ENCODE assay signal across 18 mouse cellular contexts in the genomic region with DNA sequence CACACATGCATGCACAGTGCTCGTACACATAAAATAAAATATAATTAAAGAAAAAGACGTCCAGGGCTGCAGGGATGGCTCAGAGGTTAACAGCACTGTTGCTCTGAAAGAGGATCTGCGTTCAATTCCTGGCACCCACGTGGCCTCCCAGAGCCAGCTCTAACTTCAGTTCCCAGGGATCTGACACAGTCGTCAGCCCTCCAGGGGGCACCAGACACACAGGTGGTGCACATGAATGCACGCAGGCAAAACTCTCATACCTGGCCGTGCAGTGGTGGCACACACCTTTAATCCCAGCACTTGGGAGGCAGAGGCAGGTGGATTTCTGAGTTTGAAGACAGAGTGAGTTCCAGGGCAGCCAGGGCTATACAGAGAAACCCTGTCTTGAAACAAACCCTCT. TPM values are rescaled to one million over a fixed set of nuclear protein-coding genes. Genes with fewer than 3 reads are reported as not detected.
DNase-seq lines count a peak whose midpoint lies in the region; ATAC-seq and TF ChIP-seq lines count a peak whose summit lies in the region.
"Had no signal": no experiment of that assay in that cellular context is flagged by ENCODE, and none has a peak within 500 bp of the region (broad histone marks: within the 10 kb centered on the region; RNA-seq: fewer than 3 reads in every experiment).

No protein-coding gene starts in this region.

- peak; percentile 17 for TF ChIP-seq RAD21 in CH12.LX (IDR thresholded peaks at IDR 0.05; ENCODE audit: low read depth, low read length)

- no peak overlapping the region for H3K4me2 ChIP-seq in heart, postnatal 0 days (ENCODE audit: low read depth, low read length)
- H3K4me2 ChIP-seq in liver, postnatal 0 days (ENCODE audit: low read depth, low read length): no peak overlapping the region
- H3K4me2 ChIP-seq in CH12.LX (ENCODE audit: insufficient read depth, low read depth, poor library complexity, severe bottlenecking): no peak overlapping the region
- no peak overlapping the region for H3K4me2 ChIP-seq in forebrain, embryonic 16.5 days (ENCODE audit: low read length)
- H3K4me2 ChIP-seq: heart, embryonic 15.5 days; hindbrain, embryonic 12.5 days; kidney, embryonic 15.5 days; lung, embryonic 15.5 days had no signal

- H3K27ac ChIP-seq in heart, postnatal 0 days (ENCODE audit: low read depth): no peak overlapping the region
- H3K27ac ChIP-seq in liver, postnatal 0 days (ENCODE audit: low read depth): no peak overlapping the region
- H3K27ac ChIP-seq in CH12.LX (ENCODE audit: insufficient read depth, low read depth): no peak overlapping the region
- no peak overlapping the region for H3K27ac ChIP-seq in bone marrow, adult 2 months (ENCODE audit: control insufficient read depth, insufficient read depth, low read depth, low read length, poor library complexity)
- H3K27ac ChIP-seq in forebrain, embryonic 16.5 days (ENCODE audit: low read length): no peak overlapping the region
- H3K27ac ChIP-seq: heart, embryonic 15.5 days; hindbrain, embryonic 12.5 days; kidney, embryonic 15.5 days; lung, embryonic 15.5 days; midbrain, embryonic 10.5 days had no signal

- 0 out of 2 replicates have a peak, but pooled peaks have one; percentile 7 for TF ChIP-seq CTCF in heart, postnatal 0 days (IDR thresholded peaks at IDR 0.05; ENCODE audit: low read depth)
- TF ChIP-seq CTCF in liver, postnatal 0 days (IDR thresholded peaks at IDR 0.05; ENCODE audit: low read depth): peak; percentile 37
- peak in 1 of 2 experiments; percentile 52; a peak in 2 of 4 replicates for TF ChIP-seq CTCF in CH12.LX (conservative IDR thresholded peaks at IDR 0.05 in 1 of 2, IDR thresholded peaks at IDR 0.05 in 1 of 2; ENCODE audit: low read depth in 2 of 2, low read length in 2 of 2)
- TF ChIP-seq CTCF in bone marrow, adult 2 months (IDR thresholded peaks at IDR 0.05; ENCODE audit: control insufficient read depth, insufficient read depth, low read length): peak; percentile 28; the same call in 1 of the 2 replicates

- WGBS in heart, postnatal 0 days: 71% methylated on average over 7 of the region's 7 CpGs
- WGBS in liver, postnatal 0 days (ENCODE audit: insufficient replicate concordance): 65% methylated on average over 7 of the region's 7 CpGs
- WGBS in bone marrow, adult 2 months: 53% methylated on average over 7 of the region's 7 CpGs
- 85% methylated on average over 7 of the region's 7 CpGs for WGBS in forebrain, embryonic 16.5 days

- no peaks in the 10 kb centered on the region for H3K27me3 ChIP-seq in heart, postnatal 0 days (ENCODE audit: control insufficient read depth, insufficient read depth, low read length)
- peaks cover under 1% of the 10 kb centered on the region; the same call in 1 of the 2 replicates for H3K27me3 ChIP-seq in liver, postnatal 0 days (ENCODE audit: insufficient read depth, low read length)
- H3K27me3 ChIP-seq in CH12.LX (replicated peaks): no peaks in the 10 kb centered on the region
- H3K27me3 ChIP-seq in forebrain, embryonic 16.5 days (replicated peaks; ENCODE audit: control insufficient read depth, insufficient read depth, low read length): no peaks in the 10 kb centered on the region
- H3K27me3 ChIP-seq: heart, embryonic 15.5 days; hindbrain, embryonic 12.5 days; kidney, embryonic 15.5 days; lung, embryonic 15.5 days; Patski had no signal

- dilution Hi-C loops in CH12.LX (cut with MboI; ENCODE audit: extremely low pct_ligation_motif_present, extremely low pct_unique_long_range_greater_than_20kb, low sequenced_read_pairs): no loop called here

- no peaks in the 10 kb centered on the region for H3K79me2 ChIP-seq in CH12.LX (replicated peaks; ENCODE audit: control insufficient read depth, extremely low read depth, insufficient read depth, poor library complexity, severe bottlenecking)

- 0 out of 2 replicates have a peak, but pooled peaks cover 7% of the 10 kb centered on the region for H3K36me3 ChIP-seq in heart, postnatal 0 days (replicated peaks; ENCODE audit: control insufficient read depth, insufficient read depth, low read length)
- no peaks in the 10 kb centered on the region for H3K36me3 ChIP-seq in liver, postnatal 0 days (replicated peaks; ENCODE audit: insufficient read depth, low read length)
- peaks cover 0 to 54% of the 10 kb centered on the region in 2 experiments for H3K36me3 ChIP-seq in CH12.LX (replicated peaks in 1 of 2; ENCODE audit: control insufficient read depth in 1 of 2, insufficient read depth in 1 of 2, low read length in 1 of 2)
- H3K36me3 ChIP-seq in forebrain, embryonic 16.5 days (ENCODE audit: control insufficient read depth, insufficient read depth): peaks cover 17% of the 10 kb centered on the region
- H3K36me3 ChIP-seq: heart, embryonic 15.5 days had no signal

- no peak overlapping the region for H3K9ac ChIP-seq in heart, postnatal 0 days (replicated peaks; ENCODE audit: low read depth, low read length)
- H3K9ac ChIP-seq in liver, postnatal 0 days (replicated peaks): no peak overlapping the region
- H3K9ac ChIP-seq in CH12.LX (ENCODE audit: insufficient read depth, low read depth): no peak overlapping the region
- H3K9ac ChIP-seq in forebrain, embryonic 16.5 days (replicated peaks; ENCODE audit: low read depth, low read length): no peak overlapping the region
- H3K9ac ChIP-seq: heart, embryonic 15.5 days; hindbrain, embryonic 12.5 days; kidney, embryonic 15.5 days; lung, embryonic 15.5 days had no signal

- in situ Hi-C loops in CH12.LX (cut with MboI; ENCODE audit: low pct_ligation_motif_present, low pct_unique_long_range_greater_than_20kb, low sequenced_read_pairs): no loop called here

- no peak for TF ChIP-seq POLR2A in CH12.LX (IDR thresholded peaks at IDR 0.05; ENCODE audit: low read depth, low read length)
- TF ChIP-seq POLR2A in bone marrow, adult 2 months (IDR thresholded peaks at IDR 0.05; ENCODE audit: borderline replicate concordance, control insufficient read depth, low read depth, low read length): no peak

- no peak for TF ChIP-seq EP300 in heart, postnatal 0 days (IDR thresholded peaks at IDR 0.05; ENCODE audit: low read depth)
- no peak for TF ChIP-seq EP300 in liver, postnatal 0 days (IDR thresholded peaks at IDR 0.05; ENCODE audit: low read depth)
- no peak for TF ChIP-seq EP300 in CH12.LX (IDR thresholded peaks at IDR 0.05; ENCODE audit: low read length)

- no peak overlapping the region for H3K4me3 ChIP-seq in heart, postnatal 0 days (ENCODE audit: low read depth, low read length)
- H3K4me3 ChIP-seq in liver, postnatal 0 days (ENCODE audit: low read depth, low read length): no peak overlapping the region
- H3K4me3 ChIP-seq in CH12.LX (replicated peaks in 1 of 3; ENCODE audit: low read depth in 2 of 3, low read length in 2 of 3, poor library complexity in 1 of 3): no peak overlapping the region
- no peak overlapping the region for H3K4me3 ChIP-seq in bone marrow, adult 2 months (replicated peaks; ENCODE audit: control insufficient read depth, low read depth, low read length)
- H3K4me3 ChIP-seq in forebrain, embryonic 16.5 days (replicated peaks; ENCODE audit: low read length): no peak overlapping the region
- H3K4me3 ChIP-seq: heart, embryonic 15.5 days; hindbrain, embryonic 12.5 days; kidney, embryonic 15.5 days; lung, embryonic 15.5 days; midbrain, embryonic 10.5 days had no signal

- H3K4me1 ChIP-seq in heart, postnatal 0 days (ENCODE audit: control insufficient read depth, insufficient read depth): no peaks in the 10 kb centered on the region
- H3K4me1 ChIP-seq in liver, postnatal 0 days (ENCODE audit: insufficient read depth): peaks cover 5% of the 10 kb centered on the region
- H3K4me1 ChIP-seq in CH12.LX (ENCODE audit: control insufficient read depth in 1 of 2, insufficient read depth in 2 of 2): peaks cover 8 to 19% of the 10 kb centered on the region in 2 experiments
- H3K4me1 ChIP-seq in bone marrow, adult 2 months (ENCODE audit: control insufficient read depth, insufficient read depth, low read length): peaks cover 1% of the 10 kb centered on the region; the same call in 1 of the 2 replicates
- H3K4me1 ChIP-seq in forebrain, embryonic 16.5 days (replicated peaks; ENCODE audit: control insufficient read depth, insufficient read depth, low read length): peaks cover 9% of the 10 kb centered on the region

- no peaks in the 10 kb centered on the region for H3K9me3 ChIP-seq in heart, postnatal 0 days (replicated peaks; ENCODE audit: control insufficient read depth, low read length)
- H3K9me3 ChIP-seq in liver, postnatal 0 days (ENCODE audit: low read length): no peaks in the 10 kb centered on the region
- H3K9me3 ChIP-seq in CH12.LX (replicated peaks; ENCODE audit: low read length): no peaks in the 10 kb centered on the region
- H3K9me3 ChIP-seq in forebrain, embryonic 16.5 days (ENCODE audit: control insufficient read depth, low read length): no peaks in the 10 kb centered on the region
- H3K9me3 ChIP-seq: heart, embryonic 15.5 days; hindbrain, embryonic 12.5 days; kidney, embryonic 15.5 days; lung, embryonic 15.5 days; midbrain, embryonic 10.5 days had no signal

- no peak for DNase-seq in heart, postnatal 0 days (ENCODE audit: low spot score)
- no peak for DNase-seq in heart, adult 18-20 months
- no peak for DNase-seq in liver, postnatal 0 days
- no peak for DNase-seq in liver
- DNase-seq in CH12.LX (ENCODE audit: extremely low read depth): no peak
- DNase-seq: adrenal gland, adult 8-10 months; cerebellum, postnatal 36 days; left cerebral cortex, postnatal 4 days had no signal

- no peak for ATAC-seq in heart, postnatal 0 days (ENCODE audit: insufficient read depth, low read depth)
- no peak for ATAC-seq in liver, postnatal 0 days
- no peak for ATAC-seq in forebrain, embryonic 16.5 days
- ATAC-seq: Patski had no signal

RNA-seq across cellular contexts. Expression of gene Cpt1c, which starts 8.7 kb away (rescaled TPM):
- 7.5 and 12.7 TPM in 2 replicates for total RNA-seq in heart, postnatal 0 days (2014; rRNA removed; ENCODE audit: low replicate concordance)
- polyA plus RNA-seq in heart, postnatal 0 days (2015; fragmentation: Nextera tagmentation; extraction: Ambion mirVana): 3.4 and 3.9 TPM in 2 replicates
- 1 to 10 TPM; 1.8 to 2.0 TPM for total RNA-seq in heart, adult 18-20 months (2021)
- polyA plus RNA-seq in liver, postnatal 0 days (2015; fragmentation: Nextera tagmentation; extraction: Ambion mirVana): 0.98 and 1.1 TPM in 2 replicates
- total RNA-seq in CH12.LX (2012; rRNA removed) (3.6 and 4.5 TPM in 2 replicates), CH12.LX (2014; rRNA removed) (10.2 and 10.3 TPM in 2 replicates)
- polyA plus RNA-seq in CH12.LX (2012; ENCODE audit: insufficient read length, low read depth): 10.4 and 12.7 TPM in 2 replicates
- 6.5 TPM in 2 replicates for polyA plus RNA-seq in bone marrow, adult 2 months (2011; ENCODE audit: insufficient read depth, insufficient read length, low replicate concordance, missing spikeins)
- polyA plus RNA-seq in forebrain, embryonic 16.5 days (2015; fragmentation: Nextera tagmentation; extraction: Ambion mirVana): 49.1 and 63.9 TPM in 2 replicates

RNA-seq across cellular contexts. Expression of gene Prmt1, which starts 20.4 kb away (rescaled TPM):
- 152 and 173 TPM in 2 replicates for total RNA-seq in heart, postnatal 0 days (2014; rRNA removed; ENCODE audit: low replicate concordance)
- polyA plus RNA-seq in heart, postnatal 0 days (2015; fragmentation: Nextera tagmentation; extraction: Ambion mirVana): 271 and 300 TPM in 2 replicates
- 100 to 1,000 TPM in 1 of 2 experiments, 10 to 100 TPM in 1; 90.3 to 110 TPM for total RNA-seq in heart, adult 18-20 months (2021)
- 73.2 and 76.8 TPM in 2 replicates for polyA plus RNA-seq in liver, postnatal 0 days (2015; fragmentation: Nextera tagmentation; extraction: Ambion mirVana)
- total RNA-seq in CH12.LX (2012; rRNA removed) (340 and 407 TPM in 2 replicates), CH12.LX (2014; rRNA removed) (220 and 231 TPM in 2 replicates)
- polyA plus RNA-seq in CH12.LX (2012; ENCODE audit: insufficient read length, low read depth): 608 and 642 TPM in 2 replicates
- 192 and 337 TPM in 2 replicates for polyA plus RNA-seq in bone marrow, adult 2 months (2011; ENCODE audit: insufficient read depth, insufficient read length, low replicate concordance, missing spikeins)
- polyA plus RNA-seq in forebrain, embryonic 16.5 days (2015; fragmentation: Nextera tagmentation; extraction: Ambion mirVana): 646 and 707 TPM in 2 replicates

RNA-seq across cellular contexts. Expression of gene Tsks, which starts 23.0 kb away (rescaled TPM):
- not detected in 2 replicates for total RNA-seq in heart, postnatal 0 days (2014; rRNA removed; ENCODE audit: low replicate concordance)
- 0.16 and 0.27 TPM in 2 replicates for polyA plus RNA-seq in heart, postnatal 0 days (2015; fragmentation: Nextera tagmentation; extraction: Ambion mirVana)
- not detected for total RNA-seq in heart, adult 18-20 months (2021)
- 0.06 TPM in 1 of 2 replicates, not detected in the other for polyA plus RNA-seq in liver, postnatal 0 days (2015; fragmentation: Nextera tagmentation; extraction: Ambion mirVana)
- total RNA-seq in CH12.LX (2012; rRNA removed) (0.08 TPM in 1 of 2 replicates, not detected in the other), CH12.LX (2014; rRNA removed) (not detected in 2 replicates)
- not detected in 2 replicates for polyA plus RNA-seq in CH12.LX (2012; ENCODE audit: insufficient read length, low read depth)
- polyA plus RNA-seq in bone marrow, adult 2 months (2011; ENCODE audit: insufficient read depth, insufficient read length, low replicate concordance, missing spikeins): not detected in 2 replicates
- polyA plus RNA-seq in forebrain, embryonic 16.5 days (2015; fragmentation: Nextera tagmentation; extraction: Ambion mirVana): 0.15 TPM in 1 of 2 replicates, not detected in the other
- total RNA-seq: adrenal gland, adult 8-10 months; gastrocnemius, postnatal 4 days; left cerebral cortex, postnatal 4 days had no signal
- polyA plus RNA-seq: embryonic facial prominence, embryonic 11.5 days; hindbrain, embryonic 12.5 days had no signal

RNA-seq across cellular contexts. Expression of gene Irf3, which starts 31.5 kb away (rescaled TPM):
- total RNA-seq in heart, postnatal 0 days (2014; rRNA removed; ENCODE audit: low replicate concordance): 31.7 and 61.1 TPM in 2 replicates
- 44.8 and 51.7 TPM in 2 replicates for polyA plus RNA-seq in heart, postnatal 0 days (2015; fragmentation: Nextera tagmentation; extraction: Ambion mirVana)
- 10 to 100 TPM; 21.3 to 29.5 TPM for total RNA-seq in heart, adult 18-20 months (2021)
- 35.9 and 38.0 TPM in 2 replicates for polyA plus RNA-seq in liver, postnatal 0 days (2015; fragmentation: Nextera tagmentation; extraction: Ambion mirVana)
- 56.5 and 65.0 TPM in 2 replicates for total RNA-seq in CH12.LX (2012; rRNA removed)
- 33.5 and 39.0 TPM in 2 replicates for total RNA-seq in CH12.LX (2014; rRNA removed)
- polyA plus RNA-seq in CH12.LX (2012; ENCODE audit: insufficient read length, low read depth): 79.7 and 87.7 TPM in 2 replicates
- polyA plus RNA-seq in bone marrow, adult 2 months (2011; ENCODE audit: insufficient read depth, insufficient read length, low replicate concordance, missing spikeins): 71.4 and 165 TPM in 2 replicates
- 56.2 and 60.6 TPM in 2 replicates for polyA plus RNA-seq in forebrain, embryonic 16.5 days (2015; fragmentation: Nextera tagmentation; extraction: Ambion mirVana)

RNA-seq across cellular contexts. Expression of gene Bcl2l12, which starts 32.5 kb away (rescaled TPM):
- 20.3 and 22.0 TPM in 2 replicates for total RNA-seq in heart, postnatal 0 days (2014; rRNA removed; ENCODE audit: low replicate concordance)
- 25.5 and 27.5 TPM in 2 replicates for polyA plus RNA-seq in heart, postnatal 0 days (2015; fragmentation: Nextera tagmentation; extraction: Ambion mirVana)
- total RNA-seq in heart, adult 18-20 months (2021): 1 to 10 TPM; 8.1 to 9.7 TPM
- polyA plus RNA-seq in liver, postnatal 0 days (2015; fragmentation: Nextera tagmentation; extraction: Ambion mirVana): 11.7 and 13.1 TPM in 2 replicates
- total RNA-seq in CH12.LX (2012; rRNA removed) (11.8 and 12.0 TPM in 2 replicates), CH12.LX (2014; rRNA removed) (9.2 and 9.8 TPM in 2 replicates)
- 10.8 and 12.6 TPM in 2 replicates for polyA plus RNA-seq in CH12.LX (2012; ENCODE audit: insufficient read length, low read depth)
- polyA plus RNA-seq in bone marrow, adult 2 months (2011; ENCODE audit: insufficient read depth, insufficient read length, low replicate concordance, missing spikeins): 28.9 and 40.8 TPM in 2 replicates
- polyA plus RNA-seq in forebrain, embryonic 16.5 days (2015; fragmentation: Nextera tagmentation; extraction: Ambion mirVana): 15.3 and 16.0 TPM in 2 replicates
